Mouse (Mus musculus) retina, postnatal 7 days (tissue): ENCODE results near the gene Vav3.

Experiments used
- DNase-seq: peaks from one replicate; pipeline ENCODE4 v3.0.0-alpha.2; 2012; ENCODE audit warnings: low read depth, low spot score

Gene Vav3

DNA sequence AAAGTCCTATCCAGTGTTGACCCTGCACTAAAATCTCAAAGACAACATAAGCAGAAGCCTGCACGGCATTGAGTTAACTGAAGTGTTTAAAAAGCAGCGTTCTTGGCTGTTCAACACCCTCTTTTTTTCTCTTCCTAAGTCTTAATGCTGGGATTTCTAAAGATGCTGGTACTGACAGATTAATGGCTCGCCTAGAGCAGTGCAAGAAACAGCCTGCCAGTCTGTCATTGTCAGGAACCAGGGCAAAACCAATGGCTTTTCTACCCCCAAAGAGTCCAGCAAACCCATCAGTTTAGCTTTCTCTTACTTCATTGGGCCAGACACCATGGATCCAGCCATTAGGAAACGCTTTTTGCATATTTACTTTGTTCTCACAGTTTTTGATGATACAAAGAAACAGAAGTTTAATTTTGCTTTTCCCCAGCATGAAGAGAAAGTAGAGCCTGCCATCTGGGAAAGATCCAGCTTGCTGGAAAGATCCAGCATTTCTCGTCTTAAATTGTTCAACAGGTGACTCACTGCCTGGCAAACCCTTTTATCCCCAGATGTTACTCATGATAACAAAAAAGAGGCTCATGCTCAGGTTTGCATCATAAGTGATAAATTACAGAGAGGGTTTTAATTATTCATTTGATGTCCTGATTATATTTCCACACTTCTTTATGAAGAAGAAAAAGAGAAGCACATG is 343.3 kb downstream of the Vav3 start:
- no peak for DNase-seq

DNA sequence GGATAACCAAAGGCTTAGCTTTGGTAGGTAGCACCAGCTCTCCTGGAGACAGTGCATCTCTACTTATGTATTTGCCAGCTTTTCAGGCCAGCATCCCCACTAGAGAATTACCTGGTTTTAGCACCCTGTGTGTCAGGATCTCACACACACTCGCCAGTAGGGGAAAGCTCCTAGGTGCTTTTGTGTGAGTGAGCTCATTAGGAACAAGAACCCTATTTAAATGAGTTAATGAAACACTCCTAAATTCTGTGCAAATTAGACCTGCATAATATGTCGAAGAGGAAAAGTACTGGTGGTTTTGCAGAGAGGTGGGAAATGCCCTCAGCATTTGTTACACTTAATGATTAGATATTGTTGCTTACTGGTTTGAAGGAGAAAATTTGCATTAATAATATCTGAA is 350.1 kb downstream of the Vav3 start:
- no peak for DNase-seq

DNA sequence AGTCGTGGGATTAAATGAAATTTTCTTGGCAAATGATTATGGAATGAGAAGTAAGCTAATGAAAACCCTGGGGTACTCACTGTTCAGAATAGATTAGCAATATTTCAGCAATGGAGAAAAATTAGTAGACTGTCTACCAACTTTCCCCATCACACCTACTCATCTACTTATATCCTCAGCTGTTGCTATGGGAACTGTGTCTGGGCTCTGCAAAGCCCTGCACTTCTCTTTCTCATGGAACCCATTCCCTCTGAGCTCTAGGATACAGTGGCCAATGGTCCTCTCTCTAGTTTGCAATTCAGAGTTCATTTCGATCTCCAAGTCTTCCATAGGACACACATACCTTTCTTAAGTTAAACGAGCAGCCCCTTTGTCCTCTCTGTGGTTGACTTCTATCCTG is 352.2 kb downstream of the Vav3 start:
- DNase-seq = no peak

DNA sequence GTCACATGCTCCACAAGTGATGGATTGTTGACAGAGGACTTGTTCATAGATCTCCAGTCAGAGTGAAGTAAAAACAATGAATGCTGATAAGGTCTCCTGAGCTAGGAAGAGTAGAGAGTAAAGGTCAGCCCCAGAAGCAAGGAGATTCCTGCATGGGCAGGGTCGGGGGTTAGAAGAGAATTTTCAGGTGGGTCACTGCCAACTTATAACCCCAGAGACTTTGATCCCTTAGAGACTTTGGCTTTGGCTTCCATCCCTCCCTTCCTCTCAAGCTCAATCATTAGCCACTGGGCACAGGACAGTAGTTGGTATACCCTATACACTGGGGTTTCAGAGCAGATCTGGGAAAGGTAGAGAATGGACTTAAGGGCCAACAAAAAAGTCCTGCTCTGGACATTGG is 360.8 kb downstream of the Vav3 start:
- DNase-seq = no peak

DNA sequence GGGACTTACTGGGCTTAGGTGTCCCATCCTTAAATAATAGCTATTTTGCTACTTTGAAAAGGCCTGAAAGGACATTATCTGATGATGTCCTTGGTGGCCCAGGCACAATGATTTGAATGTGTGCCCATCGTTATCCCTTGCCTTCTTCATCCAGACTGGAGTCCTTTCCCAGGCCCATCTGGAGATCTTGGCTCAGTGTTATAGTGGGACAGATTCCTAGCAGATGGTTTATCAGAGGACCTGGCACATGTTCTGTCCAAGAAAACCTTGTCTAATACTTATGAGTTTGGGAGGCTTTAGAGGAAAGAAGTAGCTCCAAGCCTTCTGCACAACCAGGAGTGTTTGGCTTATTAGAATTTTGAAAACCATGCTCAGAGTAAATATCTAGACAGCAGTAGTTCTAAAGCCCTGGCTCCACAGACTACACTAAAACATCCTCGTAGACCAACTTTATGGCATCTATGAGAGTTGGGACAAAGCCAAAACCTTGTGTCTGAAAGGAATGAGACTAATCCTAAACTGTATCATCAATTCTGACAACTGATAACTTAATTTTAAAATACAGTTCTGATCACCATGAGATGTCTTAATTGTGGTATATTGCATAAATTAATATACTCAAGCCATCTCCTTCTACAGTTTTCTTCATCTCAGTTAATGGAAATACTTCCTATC is 367.5 kb downstream of the Vav3 start:
- no peak for DNase-seq

DNA sequence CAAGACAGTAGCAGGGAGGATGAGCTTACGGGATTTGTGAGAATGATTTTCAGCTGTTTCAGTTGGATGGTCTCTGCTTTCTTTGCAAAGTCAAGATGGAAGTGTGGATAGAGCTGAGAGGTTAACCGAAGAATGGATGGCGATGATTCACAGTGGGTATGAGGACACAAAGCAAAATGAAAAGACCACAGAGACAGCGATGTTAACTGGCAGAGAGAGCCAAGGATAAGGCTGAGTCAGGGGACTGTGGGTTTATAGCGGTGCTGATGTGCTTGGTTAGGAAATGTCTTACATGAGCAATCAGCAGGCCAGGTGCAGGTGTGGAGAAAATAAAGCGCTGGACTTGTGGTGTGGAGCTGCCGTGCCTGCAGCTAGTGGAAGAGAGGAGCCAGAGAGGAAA is 371.3 kb downstream of the Vav3 start:
- no peak for DNase-seq

DNA sequence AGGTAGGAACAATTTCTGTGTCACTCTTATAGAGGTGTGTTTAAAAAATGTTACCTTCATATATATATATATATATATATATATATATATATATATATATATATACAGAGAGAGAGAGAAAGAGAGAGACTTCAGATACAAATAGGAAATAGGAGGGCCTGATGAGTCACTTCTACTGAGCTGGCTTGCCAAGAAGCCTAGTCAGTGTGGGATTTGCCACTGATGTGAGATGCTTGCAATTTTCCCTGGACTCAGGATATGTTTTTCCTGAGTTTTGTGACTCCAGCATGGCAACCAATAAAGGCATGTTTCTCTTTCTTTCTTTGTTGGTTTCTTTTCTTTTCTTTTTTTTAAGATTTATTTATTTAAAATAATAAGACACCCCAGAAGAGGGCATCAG is 374.0 kb downstream of the Vav3 start:
- DNase-seq = no peak

DNA sequence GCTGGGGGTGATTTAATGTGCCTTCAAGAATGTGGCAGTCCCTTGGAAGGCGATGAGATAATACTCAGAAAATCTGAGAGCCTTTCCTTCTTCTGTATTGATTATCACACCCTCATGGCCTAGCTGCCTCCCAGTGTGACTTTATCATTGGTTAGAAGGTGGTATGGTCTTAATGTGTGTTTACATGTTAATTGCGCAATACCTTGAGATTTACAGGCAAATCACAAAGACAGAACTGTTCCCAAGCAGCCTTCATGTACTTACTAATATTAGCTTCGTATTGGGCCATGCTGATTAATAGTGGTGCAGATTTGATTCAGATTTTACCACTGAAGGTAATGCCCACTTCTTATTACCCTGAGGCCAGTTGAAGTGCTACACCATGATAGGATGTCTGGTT is 381.3 kb downstream of the Vav3 start:
- no peak for DNase-seq

DNA sequence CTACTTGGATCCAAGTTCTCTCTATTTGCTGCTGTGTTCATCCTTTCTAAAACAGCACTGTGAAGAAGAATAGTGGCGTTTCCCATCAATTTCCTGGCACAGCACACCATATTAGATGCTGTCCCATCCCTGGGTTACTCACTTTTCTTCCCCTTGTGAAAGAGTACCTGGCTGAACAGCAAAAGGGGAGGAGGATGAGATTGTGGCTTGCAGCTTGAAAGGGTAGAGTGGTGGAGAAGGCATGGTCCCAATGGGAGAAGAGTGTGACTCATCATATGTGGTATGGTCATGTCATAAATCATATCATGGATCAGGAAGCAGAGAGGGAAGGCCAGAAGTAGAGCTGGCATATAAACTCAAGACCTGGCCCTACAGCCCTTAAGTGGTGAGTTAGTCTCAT is 386.3 kb downstream of the Vav3 start:
- DNase-seq = no peak

DNA sequence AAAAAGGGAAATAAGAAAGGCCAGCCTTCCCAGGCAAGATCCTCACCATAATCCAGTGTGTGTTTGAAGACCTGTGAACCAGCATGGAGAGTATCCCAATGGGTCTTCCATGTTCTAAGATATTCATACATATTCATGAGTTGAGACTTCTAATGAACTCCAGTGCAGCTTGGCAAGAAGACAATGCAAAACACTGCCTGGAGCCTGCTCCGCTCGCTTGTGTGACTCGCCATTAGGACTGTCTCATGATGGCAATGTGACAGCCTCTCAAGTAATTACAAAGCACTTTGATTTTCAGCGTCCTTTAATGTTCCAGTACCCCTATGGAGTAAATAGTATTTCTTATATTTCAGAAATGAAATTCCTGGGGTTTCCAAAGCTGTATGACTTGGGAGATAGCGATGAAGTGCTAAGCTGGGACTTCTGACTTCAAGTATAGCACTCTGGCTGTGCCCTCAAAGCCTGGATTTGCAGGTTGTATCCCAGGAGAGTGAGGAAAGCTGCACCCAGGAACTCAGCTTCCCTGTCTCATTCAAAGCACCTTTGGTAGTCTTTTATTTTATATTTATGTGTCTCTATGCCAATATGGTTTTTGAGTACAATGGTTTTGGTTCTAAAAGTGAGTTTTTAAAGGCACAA is 391.3 kb downstream of the Vav3 start:
- DNase-seq = no peak

GRCm38 (mm10) chr3:109732327-109733182 is 392.1 kb downstream of the Vav3 start:
- no peak for DNase-seq
